Mouse (Mus musculus) neural tube, embryonic 14.5 days (tissue): ENCODE measurements around the gene Cyp2c40. TPM values are rescaled to one million over a fixed set of nuclear protein-coding genes. Genes with fewer than 3 reads are reported as not detected.
"Not testable (repeated sequence)": the region's sequence is repeated elsewhere in the genome, so short reads cannot be mapped to it uniquely, and the experiment has no call there.

ENCODE experiments used
- ATAC-seq: fragments of 200-750 bp; cut with Nextera tagmentation; 2 replicates; pipeline ENCODE4 v1.8.0; 2017; ENCODE audit warnings: low read depth, mild to moderate bottlenecking, moderate TSS enrichment, moderate library complexity
- H3K27ac ChIP-seq: fragments of 300-500 bp; sonication (generic); 2 replicates; pipeline ENCODE4 v1.5.1; 2014; ENCODE audit warnings: low read depth, mild to moderate bottlenecking, control low read depth, low read length, moderate library complexity, mixed read lengths
- H3K27me3 ChIP-seq: fragments of 300-500 bp; sonication (generic); 2 replicates; pipeline ENCODE4 v1.6.1; 2014; ENCODE audit warnings: low read length; ENCODE audit not compliant: control insufficient read depth, insufficient read depth
- H3K36me3 ChIP-seq: fragments of 300-500 bp; sonication (generic); 2 replicates; pipeline ENCODE4 v1.6.1; 2014; ENCODE audit warnings: low read length, mixed read lengths; ENCODE audit not compliant: control insufficient read depth, insufficient read depth
- H3K4me1 ChIP-seq: fragments of 300-500 bp; sonication (generic); 2 replicates; pipeline ENCODE4 v1.6.1; 2014; ENCODE audit warnings: low read length; ENCODE audit not compliant: control insufficient read depth, insufficient read depth
- H3K4me2 ChIP-seq: fragments of 300-500 bp; sonication (generic); 2 replicates; pipeline ENCODE4 v1.6.1; 2014; ENCODE audit warnings: mild to moderate bottlenecking, low read depth, low read length, control low read depth
- H3K4me3 ChIP-seq: fragments of 300-500 bp; sonication (generic); 2 replicates; pipeline ENCODE4 v1.5.1; 2014; ENCODE audit warnings: low read depth, low read length, control low read depth, mixed read lengths
- H3K9ac ChIP-seq: fragments of 300-500 bp; sonication (generic); replicated peaks from 2 replicates; pipeline ENCODE4 v1.6.1; 2014; ENCODE audit warnings: low read depth, mild to moderate bottlenecking, control low read depth, low read length, mixed read lengths
- H3K9me3 ChIP-seq: fragments of 300-500 bp; sonication (generic); 2 replicates; pipeline ENCODE4 v1.6.1; 2016; ENCODE audit warnings: low read length; ENCODE audit not compliant: control insufficient read depth
- WGBS: fragments of 180-500 bp; shearing (Covaris S2); extraction: QIAGEN DNeasy Blood & Tissue Kit; methylation state at CpG from one replicate; pipeline ENCODE4 v1.1.7; 2014; 5-methylcytosine and 5-hydroxymethylcytosine counted together
- polyA plus RNA-seq: library from polyadenylated mRNA; unstranded; fragments of >200 nt; fragmentation: Nextera tagmentation; extraction: Ambion mirVana; gene quantifications from 2 replicates; pipeline ENCODE4 v1.2.1, GENCODE M21; 2014

The Cyp2c40 gene
- polyA plus RNA-seq: not detected in 2 replicates

GRCm38 (mm10) chr19:39812714-39813113 lies at the start of gene Cyp2c40:
Cyp2c40 (minus strand) TSS chr19:39812814.
- not testable (repeated sequence) for H3K9me3 ChIP-seq, H3K27ac ChIP-seq, H3K36me3 ChIP-seq, H3K4me2 ChIP-seq, H3K4me3 ChIP-seq, H3K9ac ChIP-seq, H3K27me3 ChIP-seq, H3K4me1 ChIP-seq, ATAC-seq
- 88% methylated on average over 3 of the region's 3 CpGs for WGBS

GRCm38 (mm10) chr19:39820931-39821330 lies 8.3 kb upstream of the Cyp2c40 start:
- not testable (repeated sequence) for ATAC-seq, H3K36me3 ChIP-seq, H3K4me2 ChIP-seq, H3K27me3 ChIP-seq, H3K9ac ChIP-seq, H3K27ac ChIP-seq, H3K4me1 ChIP-seq, H3K4me3 ChIP-seq, H3K9me3 ChIP-seq
- 82% methylated on average over 2 of the region's 2 CpGs for WGBS

GRCm38 (mm10) chr19:39816400-39816799 lies 3.8 kb upstream of the Cyp2c40 start:
- not testable (repeated sequence) for H3K36me3 ChIP-seq, H3K4me2 ChIP-seq, ATAC-seq, H3K9ac ChIP-seq, H3K4me3 ChIP-seq, H3K27ac ChIP-seq, H3K27me3 ChIP-seq, H3K9me3 ChIP-seq, H3K4me1 ChIP-seq
- WGBS: 89% methylated on average over 1 of the region's 1 CpGs

GRCm38 (mm10) chr19:39815991-39816390 lies 3.4 kb upstream of the Cyp2c40 start:
- 69% methylated on average over 4 of the region's 4 CpGs for WGBS
- not testable (repeated sequence) for H3K4me3 ChIP-seq, H3K36me3 ChIP-seq, H3K4me1 ChIP-seq, H3K4me2 ChIP-seq, H3K27me3 ChIP-seq, H3K9ac ChIP-seq, H3K9me3 ChIP-seq, H3K27ac ChIP-seq, ATAC-seq

GRCm38 (mm10) chr19:39785458-39785857 lies 27.2 kb downstream of the Cyp2c40 start:
- not testable (repeated sequence) for H3K9me3 ChIP-seq, H3K4me2 ChIP-seq, H3K9ac ChIP-seq, ATAC-seq, H3K4me1 ChIP-seq, H3K4me3 ChIP-seq, H3K36me3 ChIP-seq, H3K27me3 ChIP-seq, H3K27ac ChIP-seq
- 84% methylated on average over 2 of the region's 2 CpGs for WGBS

- no peaks in the 10 kb centered on the region for H3K9me3 ChIP-seq
- ATAC-seq: no peak
- H3K4me3 ChIP-seq: no peak overlapping the region
- no peak overlapping the region for H3K27ac ChIP-seq
- 37% methylated on average over 1 of the region's 1 CpGs for WGBS
- H3K36me3 ChIP-seq: no peaks in the 10 kb centered on the region
- H3K9ac ChIP-seq: no peak overlapping the region
- no peaks in the 10 kb centered on the region for H3K4me1 ChIP-seq
- no peaks in the 10 kb centered on the region for H3K27me3 ChIP-seq
- no peak overlapping the region for H3K4me2 ChIP-seq
These were observed 67.3 kb downstream of the Cyp2c40 start for GRCm38 (mm10) chr19:39745357-39745756.

GRCm38 (mm10) chr19:39744361-39744760 lies 68.3 kb downstream of the Cyp2c40 start:
- WGBS: 67% methylated on average over 1 of the region's 1 CpGs
- H3K4me1 ChIP-seq, ATAC-seq, H3K9me3 ChIP-seq, H3K9ac ChIP-seq, H3K27me3 ChIP-seq, H3K36me3 ChIP-seq, H3K4me3 ChIP-seq, H3K4me2 ChIP-seq, H3K27ac ChIP-seq: not testable (repeated sequence)

GRCm38 (mm10) chr19:39740920-39741319 lies 71.7 kb downstream of the Cyp2c40 start, which contains the start of gene Cyp2c68:
Cyp2c68 (minus strand) TSS chr19:39741054.
- Histone ChIP-seq H3K36me3 (no peaks in the 10 kb centered on the region), H3K9me3 (no peaks in the 10 kb centered on the region), H3K27ac (no peak within 1 kb of the TSS), H3K9ac (no peak within 1 kb of the TSS), H3K4me1 (no peaks in the 10 kb centered on the region), H3K4me3 (no peak within 1 kb of the TSS), H3K4me2 (no peak within 1 kb of the TSS), H3K27me3 (no peaks in the 10 kb centered on the region)
- no peak for ATAC-seq
- 83% methylated on average over 2 of the region's 2 CpGs for WGBS
